Mouse (Mus musculus) urinary bladder, adult 2 months (tissue): Measurements from ENCODE around the gene Myog. TPM values are rescaled to one million over a fixed set of nuclear protein-coding genes. Genes with fewer than 3 reads are reported as not detected.

Experiments
- DNase-seq: peaks from one replicate; pipeline ENCODE4 v3.0.0; 2022; ENCODE audit warnings: low spot score
- polyA plus RNA-seq: library from polyadenylated mRNA; depleted of rRNA; stranded (reverse); fragments of >200 nt; gene quantifications from 2 replicates; pipeline ENCODE4 v1.2.3, GENCODE M21; 2012

The Myog gene
- polyA plus RNA-seq, 1 experiment, result not detected

DNA sequence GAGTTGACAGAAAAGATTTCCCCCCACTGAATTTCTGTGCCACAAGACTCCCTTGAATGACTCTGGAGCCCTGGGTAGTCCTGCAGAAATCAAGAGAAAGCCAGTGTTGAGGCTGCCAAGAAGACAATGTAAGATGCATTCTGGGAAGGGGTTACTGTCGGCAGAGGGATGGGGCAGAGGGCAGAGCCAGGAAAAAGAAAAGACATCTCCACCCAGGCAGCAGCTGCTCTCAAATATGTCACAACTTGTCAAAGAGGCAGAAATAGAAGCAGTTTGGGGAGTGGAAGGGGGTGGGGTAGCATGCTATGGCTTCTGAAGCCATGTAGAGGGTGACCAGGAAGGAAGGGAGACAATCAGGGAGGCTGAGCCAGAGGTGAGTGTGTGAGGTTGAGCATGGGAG, 6.7 kb upstream of the Myog start:
- DNase-seq, result no peak

DNA sequence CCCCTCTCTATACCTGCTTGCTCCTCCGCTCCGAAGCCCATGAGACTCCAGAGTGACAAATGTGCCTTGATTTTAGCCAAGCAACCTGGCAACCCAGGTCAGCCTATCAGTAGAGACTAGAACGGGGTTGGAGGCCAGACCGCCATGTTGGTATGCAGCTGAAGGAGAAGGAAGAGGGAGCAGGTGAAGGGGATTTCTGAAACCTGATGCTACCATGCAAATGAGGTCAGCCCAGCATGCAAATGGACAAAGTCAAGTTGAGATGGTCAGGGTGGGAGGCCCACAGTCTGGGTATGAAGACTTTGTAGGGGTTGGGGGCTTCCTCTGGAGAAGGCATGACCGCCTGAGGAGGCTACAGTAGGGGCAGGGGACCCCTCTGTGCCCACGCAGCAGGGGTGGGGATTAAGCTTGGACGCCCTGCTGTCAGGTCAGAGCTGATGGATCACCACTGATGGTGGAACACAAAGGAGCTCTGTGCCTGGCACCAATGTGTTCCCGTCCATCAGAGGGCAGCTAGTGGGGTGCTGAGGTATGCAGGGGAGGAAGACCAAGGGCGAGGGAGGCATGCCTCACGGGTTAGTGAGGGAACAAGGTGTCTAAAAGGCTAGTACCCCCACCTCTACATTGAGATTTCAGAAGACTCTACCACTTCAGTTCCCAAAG, 4.2 kb upstream of the Myog start:
- DNase-seq, result no peak

DNA sequence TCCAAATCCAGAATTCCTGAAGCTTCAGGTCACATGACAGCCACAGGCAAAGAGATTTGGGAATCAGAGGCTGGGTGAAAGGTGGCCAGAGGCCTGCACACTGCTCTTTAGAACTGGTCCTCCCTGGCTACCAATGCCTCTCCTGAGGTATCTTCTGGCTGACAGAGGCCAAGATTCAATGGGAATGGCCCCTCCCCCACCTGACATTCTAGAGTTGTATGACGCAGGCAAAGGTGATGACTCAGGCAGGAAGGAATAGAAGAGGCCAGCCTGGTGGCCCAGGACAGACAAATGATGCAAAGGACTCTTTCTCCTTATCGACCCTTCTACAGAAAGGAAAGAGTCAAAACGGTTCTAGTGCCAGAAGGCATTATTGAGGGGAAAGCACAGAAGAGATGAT, 1.6 kb upstream of the Myog start:
- DNase-seq, result no peak

DNA sequence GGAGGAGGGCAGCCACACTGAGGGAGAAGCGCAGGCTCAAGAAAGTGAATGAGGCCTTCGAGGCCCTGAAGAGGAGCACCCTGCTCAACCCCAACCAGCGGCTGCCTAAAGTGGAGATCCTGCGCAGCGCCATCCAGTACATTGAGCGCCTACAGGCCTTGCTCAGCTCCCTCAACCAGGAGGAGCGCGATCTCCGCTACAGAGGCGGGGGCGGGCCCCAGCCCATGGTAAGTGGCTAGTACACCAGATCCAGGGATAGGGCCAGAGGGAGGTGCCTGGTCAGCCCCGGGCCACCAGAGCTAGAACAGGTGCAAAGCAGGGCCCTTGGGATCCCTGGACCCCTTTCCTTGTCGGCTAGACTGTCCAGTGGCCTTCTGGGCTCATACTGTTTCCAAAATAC, 511 bp downstream of the Myog start:
- no peak for DNase-seq

DNA sequence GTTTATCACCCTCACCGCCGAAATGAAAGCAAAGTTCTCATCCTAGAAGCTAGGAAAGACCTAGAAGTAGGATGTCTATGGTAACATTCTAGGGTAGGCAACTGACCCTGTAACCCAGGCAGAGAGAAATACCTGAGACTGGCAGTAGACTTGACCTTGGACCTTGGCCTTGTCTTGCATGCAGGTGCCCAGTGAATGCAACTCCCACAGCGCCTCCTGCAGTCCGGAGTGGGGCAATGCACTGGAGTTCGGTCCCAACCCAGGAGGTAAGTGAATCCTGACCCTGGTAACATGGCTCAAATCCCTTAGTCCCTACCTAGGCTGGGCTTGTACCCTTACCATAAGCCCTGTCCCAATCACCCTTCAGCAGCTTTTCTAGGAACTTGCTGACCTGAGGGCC, 1.1 kb downstream of the Myog start:
- DNase-seq, result no peak

DNA sequence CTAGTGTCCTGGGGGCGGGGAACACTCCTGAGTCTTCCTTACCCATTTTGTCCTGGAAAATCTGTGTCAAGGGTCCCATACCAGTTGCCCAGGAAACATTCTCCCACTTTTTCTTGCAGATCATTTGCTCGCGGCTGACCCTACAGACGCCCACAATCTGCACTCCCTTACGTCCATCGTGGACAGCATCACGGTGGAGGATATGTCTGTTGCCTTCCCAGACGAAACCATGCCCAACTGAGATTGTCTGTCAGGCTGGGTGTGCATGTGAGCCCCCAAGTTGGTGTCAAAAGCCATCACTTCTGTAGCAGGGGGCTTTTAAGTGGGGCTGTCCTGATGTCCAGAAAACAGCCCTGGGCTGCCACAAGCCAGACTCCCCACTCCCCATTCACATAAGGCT, 1.8 kb downstream of the Myog start:
- no peak for DNase-seq

DNA sequence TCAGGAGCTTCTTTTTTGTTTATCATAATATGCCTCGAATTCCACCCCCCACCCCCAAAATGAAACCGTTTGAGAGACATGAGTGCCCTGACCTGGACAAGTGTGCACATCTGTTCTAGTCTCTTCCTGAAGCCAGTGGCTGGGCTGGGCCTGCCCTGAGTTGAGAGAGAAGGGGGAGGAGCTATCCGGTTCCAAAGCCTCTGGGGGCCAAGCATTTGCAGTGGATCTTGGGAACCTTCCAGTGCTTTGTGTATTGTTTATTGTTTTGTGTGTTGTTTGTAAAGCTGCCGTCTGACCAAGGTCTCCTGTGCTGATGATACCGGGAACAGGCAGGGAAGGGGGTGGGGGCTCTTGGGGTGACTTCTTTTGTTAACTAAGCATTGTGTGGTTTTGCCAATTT, 2.3 kb downstream of the Myog start:
- DNase-seq, result no peak

DNA sequence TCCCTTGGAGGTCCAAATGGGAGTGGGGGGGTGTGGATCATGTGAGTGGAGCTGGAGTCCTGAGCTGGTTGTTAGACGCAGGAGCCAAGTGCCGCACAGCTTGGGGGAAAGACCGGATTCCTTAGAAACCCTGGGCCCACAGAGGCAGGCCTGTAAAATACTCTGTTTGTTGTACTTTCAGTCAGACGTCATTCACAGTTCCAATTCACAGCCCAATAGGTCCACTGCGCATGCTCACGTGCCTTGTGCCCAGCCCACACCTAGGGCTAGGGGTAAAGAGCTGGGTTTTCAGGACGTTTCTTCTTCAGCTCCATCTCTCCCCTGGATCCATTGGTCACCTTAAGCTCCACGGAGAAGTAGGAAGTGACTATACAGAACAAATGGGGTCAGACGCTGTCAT, 2.8 kb downstream of the Myog start:
- no peak for DNase-seq

DNA sequence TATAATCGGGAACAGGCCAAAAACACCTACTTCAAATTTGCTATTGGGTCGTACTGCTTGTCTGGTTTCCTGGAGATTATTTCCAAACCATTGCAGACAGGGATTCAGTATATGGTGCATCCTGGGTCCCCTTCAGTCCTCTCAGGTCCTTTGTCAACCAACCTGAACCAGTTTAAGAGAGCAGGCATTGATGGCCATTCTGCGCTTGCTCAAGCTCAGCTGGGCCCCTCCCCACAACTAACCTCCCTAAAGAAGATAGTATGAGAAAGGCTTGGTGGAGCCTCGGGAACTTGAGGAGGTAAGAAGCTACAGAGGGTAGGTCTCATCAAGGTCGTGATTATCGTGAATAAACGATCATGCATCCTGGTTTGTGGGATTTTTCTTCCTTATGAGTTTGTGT, 3.5 kb downstream of the Myog start:
- DNase-seq, result no peak

DNA sequence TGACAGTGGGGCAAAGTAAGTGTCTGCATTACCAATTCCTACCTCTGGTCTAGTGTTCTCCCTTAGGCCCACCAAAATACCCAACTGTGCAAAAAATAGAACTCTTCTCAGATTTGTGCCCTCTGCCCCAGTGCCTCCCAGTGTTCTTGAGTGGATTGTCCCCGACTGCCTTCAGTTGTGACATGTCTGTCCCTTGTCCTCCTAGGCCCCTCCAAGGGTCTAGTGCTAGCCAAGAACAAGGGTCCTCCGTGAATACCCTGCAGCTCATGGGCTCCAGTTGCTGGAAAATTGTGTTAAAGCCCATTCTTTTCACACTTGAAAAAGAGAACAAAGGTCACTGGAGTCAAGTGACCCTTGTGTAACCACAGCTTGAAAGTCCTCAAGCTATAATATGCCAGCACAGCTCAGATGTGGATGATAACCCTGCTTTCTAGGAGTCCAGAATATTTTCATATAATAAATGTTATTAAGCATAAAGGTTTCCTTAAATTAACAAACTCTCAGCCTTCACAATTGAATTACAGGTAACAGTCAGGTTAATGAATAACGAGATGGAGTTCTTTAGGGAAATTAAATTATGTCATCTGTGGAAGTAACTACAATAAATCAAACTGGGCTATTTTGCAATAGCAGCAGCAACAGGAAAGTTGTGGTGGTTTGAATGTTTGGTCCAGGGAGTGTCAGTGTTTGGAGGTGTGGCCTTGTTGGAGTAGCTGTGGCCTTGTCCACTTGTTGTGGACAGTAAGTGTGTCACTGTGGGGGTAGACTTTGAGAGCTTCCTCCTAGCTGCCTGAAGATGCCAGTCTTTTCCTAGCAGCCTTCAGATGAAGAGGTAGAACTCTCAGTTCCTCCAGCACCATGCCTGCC, 4.2 kb downstream of the Myog start:
- DNase-seq, result no peak

DNA sequence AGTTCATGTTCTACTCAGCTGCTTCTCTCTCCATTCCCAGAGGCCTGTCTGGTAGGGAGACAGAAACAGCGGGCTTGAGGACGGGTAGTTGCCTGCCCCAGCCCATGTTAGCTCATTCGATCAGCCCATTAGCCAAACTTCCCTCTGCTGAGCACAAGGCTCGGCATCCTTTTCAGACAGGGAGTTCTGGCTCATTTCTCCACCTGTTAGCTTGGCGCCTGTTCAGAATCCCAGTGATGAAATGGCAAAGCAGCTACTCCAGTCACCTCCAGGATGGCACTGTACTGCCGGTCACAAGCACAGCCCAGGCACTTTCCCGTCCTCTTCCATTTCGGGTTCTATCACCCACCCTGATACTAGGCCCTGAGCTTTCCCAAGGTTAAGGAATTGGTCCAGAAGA, 7.5 kb downstream of the Myog start:
- DNase-seq, result no peak

DNA sequence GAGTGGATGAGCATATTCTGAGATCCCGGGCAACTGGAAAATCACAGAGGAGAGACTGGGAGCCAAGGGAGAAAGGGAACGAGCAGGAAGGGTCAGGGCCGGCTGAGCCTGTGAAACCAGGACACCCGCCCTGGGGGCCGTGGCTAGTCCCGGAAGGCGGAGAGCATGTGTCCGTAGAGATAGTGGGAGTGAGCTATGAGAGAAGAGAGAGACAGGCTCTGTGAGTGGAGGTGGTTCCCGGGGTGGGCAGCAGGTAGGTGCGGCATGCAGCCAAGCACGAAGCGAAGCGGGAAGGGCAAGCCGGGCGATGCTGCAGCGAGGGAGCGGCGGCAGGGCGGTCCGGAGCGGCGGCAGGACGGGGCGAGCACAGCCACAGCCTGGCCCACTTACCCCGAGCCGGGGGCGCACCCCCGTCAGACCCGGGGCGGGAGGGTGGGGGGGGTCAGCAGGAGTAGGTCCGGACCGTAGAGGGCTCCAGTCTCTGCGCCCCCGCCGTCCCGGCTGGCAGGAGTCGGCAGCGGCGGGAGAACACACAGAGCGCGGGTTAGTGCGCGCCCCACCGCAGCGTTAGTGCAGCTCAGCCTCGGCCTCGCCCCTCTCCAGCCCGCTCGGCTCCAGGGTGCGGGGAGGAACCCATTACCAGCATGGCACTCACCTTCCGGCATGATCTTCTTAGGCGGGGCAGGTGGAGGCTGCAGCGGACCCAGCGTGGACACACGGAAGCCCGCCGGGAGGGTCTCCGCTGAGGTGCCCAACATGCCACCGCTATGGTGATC, 9.0 kb downstream of the Myog start:
- DNase-seq, result peak; percentile 30

DNA sequence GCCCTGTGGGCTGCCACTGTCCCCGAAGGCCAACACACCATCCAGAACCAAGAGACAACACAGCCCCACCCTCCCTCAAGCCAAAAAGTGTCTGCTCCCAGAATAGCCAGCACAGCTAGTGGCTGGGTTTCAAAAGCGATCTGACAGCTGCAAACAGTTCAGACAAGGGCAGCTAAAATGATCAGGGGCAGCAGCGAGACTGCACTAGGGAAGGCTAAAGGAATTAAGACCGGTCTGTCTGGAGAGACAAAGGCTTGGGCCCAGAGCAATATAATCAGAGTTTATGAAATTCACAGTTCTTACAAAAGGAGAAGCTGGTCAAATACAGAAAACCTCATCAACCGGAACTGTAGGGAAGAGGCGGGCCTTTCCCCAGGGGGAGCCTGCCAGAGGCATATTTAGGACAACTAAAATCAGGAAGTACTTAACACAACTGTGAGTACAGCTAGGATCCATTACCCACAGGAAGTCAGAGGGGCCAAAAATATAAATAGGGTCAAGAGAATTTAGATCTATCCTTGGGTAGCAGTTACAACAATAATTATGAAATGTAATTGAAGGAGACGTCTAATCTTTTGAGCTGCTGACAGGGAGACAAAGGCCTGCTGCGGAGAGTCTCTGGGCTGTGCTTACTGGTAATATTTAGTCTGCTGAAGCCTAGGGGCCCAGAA, 12.9 kb downstream of the Myog start:
- no peak for DNase-seq

DNA sequence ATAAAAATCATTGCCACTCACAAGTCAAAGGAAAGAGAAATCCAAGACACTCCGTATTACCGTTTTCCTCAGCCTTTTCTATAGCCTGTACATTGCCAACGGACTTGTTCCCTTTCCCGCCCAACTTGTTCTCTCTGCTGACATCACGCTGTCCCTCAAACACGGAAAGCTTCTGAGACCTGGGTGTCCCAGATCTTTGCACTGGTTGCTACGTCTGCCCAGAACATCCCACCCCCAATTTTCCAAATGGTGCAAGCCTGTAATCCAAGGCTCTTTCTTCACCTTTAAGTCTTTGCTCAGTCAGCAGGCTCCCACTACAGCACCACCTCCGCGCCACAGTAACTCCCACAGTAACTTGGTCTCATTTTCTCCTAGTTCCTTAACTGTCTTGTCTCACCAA, 15.2 kb downstream of the Myog start:
- no peak for DNase-seq

DNA sequence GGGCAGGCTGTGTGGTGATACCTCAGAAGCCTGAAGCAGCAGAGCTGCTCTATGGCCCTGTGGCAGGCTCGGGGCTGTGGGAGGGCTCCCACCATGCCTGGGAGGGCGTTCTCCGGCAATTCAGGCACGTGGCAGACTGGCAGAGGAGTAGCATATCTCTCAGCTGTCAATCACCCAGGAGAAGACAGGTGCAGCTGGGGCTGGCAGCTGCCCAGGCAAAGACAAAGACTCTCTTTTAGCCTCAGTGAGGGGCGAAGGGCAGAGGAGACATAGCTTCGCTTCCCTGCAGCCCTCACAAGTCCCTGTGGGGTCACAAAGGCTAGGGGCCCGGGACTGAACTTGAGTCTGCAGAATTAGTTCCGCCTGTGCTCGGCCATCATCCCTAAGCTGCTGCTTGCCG, 17.6 kb downstream of the Myog start:
- no peak for DNase-seq

DNA sequence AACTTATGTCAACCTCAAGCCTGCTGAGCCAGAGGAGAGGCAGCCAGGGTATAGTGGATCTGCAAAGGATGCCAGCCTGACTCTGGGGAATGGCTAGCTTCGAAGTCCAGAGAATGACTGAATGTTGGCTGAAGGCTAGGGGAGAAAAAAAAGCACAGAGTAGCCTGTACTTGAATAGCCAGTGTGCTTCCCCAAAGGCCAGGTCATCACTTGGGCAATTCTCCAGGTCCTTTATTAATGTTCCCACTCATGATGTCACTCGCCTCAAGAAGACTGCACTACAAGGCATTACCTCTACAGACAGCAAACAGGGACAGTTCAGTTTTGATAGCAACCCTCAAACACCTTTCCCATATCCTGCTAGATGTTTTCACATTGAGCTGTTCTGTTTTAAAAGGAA, 20.5 kb downstream of the Myog start:
- no peak for DNase-seq

DNA sequence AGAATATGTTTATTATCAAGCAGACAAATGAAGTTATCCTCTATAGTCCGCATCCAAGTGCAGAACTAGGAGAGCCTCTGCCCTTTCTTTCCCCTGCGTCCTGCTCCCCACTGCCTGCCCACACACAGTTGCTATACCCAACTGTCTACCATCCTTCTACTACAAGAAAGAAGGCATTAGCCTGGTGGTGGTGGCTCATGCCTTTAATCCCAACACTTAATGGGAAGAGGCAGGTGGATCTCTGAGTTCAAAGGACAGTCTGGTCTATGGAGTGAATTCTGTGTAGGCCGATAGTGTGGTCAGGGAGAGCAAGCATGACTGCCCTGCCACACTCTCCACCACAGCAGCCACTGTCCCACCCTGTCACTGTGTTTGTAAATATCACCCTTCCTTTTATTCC, 20.9 kb downstream of the Myog start:
- no peak for DNase-seq

DNA sequence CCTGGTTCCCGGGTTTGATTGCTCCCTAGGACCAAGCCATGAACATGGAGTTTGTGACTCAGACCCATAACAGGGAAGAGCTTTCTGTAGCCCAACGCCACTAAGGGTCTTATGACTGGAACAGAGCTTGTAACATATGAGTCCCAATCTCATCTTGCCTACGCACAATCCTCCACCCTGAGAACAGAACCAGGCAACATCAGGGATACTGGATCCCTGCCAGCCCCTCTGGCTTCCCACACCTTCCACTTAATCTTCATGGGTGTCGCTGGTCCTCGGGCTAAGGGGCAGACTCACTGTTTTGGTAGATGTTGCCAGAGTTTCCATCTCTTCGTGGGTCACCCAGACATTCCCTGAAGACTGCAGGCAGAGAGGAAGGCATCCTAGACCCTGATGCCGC, 22.0 kb downstream of the Myog start:
- no peak for DNase-seq

DNA sequence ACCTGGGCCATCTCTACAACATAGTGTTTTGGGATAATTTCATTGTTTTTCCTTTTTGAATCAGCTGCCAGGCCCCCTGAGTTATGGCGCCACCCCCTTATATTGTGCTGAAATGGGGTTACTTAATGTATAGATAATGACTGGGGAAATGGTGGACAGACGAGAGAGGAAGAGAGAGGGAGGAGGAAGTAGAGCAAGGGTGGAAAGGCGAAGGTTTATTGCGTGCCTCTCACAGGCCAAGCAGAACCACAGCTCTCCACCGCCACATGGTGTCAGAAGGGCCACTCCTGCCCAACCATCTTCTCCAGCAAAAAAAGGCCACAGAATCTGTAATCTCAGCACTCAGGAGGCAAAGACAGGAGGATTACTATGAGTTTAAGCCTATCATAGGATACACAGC, 25.4 kb downstream of the Myog start:
- no peak for DNase-seq

DNA sequence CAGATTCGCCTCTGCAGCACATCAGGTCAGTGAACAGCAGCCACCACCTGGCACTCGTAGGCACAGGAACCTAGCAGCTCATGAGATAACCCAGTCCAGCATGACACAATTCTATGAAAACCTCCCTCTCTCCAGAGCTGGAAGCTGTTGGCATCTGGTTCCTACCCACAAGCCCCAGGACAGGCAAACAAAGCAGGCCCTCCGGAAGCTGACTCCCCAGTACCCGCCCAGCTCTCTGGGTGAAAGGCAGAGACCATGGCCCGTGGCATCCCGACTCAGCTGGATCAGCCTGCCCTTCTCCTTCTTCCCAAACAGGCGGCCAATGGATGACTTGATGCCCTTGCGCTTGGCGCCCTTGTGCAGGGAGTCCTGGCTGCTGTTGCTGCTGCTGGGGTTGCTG, 26.6 kb downstream of the Myog start:
- no peak for DNase-seq

DNA sequence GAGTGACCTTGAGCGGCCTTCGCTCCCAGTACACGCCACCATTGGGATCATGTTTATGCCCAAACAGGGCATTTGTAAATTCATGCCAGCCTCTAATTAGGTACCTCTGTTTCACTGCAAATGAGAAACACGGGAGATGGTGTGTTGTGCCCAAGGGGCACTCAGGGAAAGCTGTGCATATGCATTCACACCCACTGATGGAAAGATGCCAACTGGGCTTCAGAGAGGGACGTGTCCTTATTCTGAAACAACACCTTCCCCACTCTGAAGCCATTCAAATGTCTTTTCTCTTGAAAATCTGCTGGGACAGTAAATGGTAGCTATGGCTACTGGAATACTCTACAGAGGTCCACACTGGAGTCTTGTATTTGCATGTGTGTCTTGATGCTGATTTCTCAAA, 28.5 kb downstream of the Myog start:
- DNase-seq, result no peak

DNA sequence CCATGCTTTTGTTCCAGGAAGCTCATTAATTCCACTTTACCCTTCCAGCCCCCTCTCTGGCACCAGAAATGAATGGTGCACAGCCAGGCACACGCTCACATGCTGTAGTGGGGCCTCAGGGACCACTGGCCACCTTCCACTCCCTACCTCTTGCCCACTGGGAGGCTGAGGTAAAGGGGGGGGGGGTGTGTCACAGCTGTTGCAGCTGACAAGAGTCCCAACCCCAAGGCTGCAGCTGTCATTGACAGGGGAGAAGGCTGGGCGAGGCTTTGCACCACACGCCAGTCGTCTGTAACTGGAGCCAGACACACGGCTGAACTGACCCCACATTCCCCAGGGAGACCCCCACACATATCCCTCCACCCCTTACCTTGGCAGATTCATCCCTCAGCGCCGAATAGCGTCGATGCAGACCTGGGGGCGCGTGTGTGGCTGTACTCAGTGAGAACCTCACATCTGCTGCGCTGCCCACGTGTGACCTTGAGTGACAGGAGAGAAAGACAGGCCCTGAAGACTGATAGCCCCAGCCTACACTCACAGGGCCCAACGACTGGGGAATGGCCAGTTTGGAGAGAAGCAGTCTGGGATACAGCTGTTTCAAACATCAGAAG, 31.0 kb downstream of the Myog start:
- no peak for DNase-seq
